Mouse (Mus musculus) midbrain, embryonic 10.5 days (tissue): ENCODE data around the gene Mrto4. TPM values are rescaled to one million over a fixed set of nuclear protein-coding genes. Genes with fewer than 3 reads are reported as not detected.

Source experiments
- DNase-seq: peaks from one replicate; pipeline ENCODE4 v3.0.0-alpha.2; 2017; ENCODE audit warnings: low spot score
- H3K27ac ChIP-seq: fragments of 300-500 bp; sonication (generic); replicated peaks from 2 replicates; pipeline ENCODE4 v1.5.1; 2016; ENCODE audit warnings: mild to moderate bottlenecking
- H3K27me3 ChIP-seq: fragments of 300-500 bp; sonication (generic); 2 replicates; pipeline ENCODE4 v1.6.1; 2016; ENCODE audit warnings: low read depth, mild to moderate bottlenecking; ENCODE audit not compliant: poor library complexity, severe bottlenecking
- H3K36me3 ChIP-seq: fragments of 300-500 bp; sonication (generic); 2 replicates; pipeline ENCODE4 v1.6.1; 2016; ENCODE audit warnings: mild to moderate bottlenecking, moderate library complexity
- H3K4me1 ChIP-seq: fragments of 300-500 bp; sonication (generic); 2 replicates; pipeline ENCODE4 v1.6.1; 2016
- H3K4me3 ChIP-seq: fragments of 300-500 bp; sonication (generic); 2 replicates; pipeline ENCODE4 v1.5.1; 2016; ENCODE audit warnings: mild to moderate bottlenecking, moderate library complexity
- H3K9me3 ChIP-seq: fragments of 300-500 bp; sonication (generic); replicated peaks from 2 replicates; pipeline ENCODE4 v1.6.1; 2016; ENCODE audit warnings: mild to moderate bottlenecking
- WGBS: fragments of 180-500 bp; shearing (Covaris S2); methylation state at CpG from one replicate; pipeline ENCODE4 v1.1.7; 2016; 5-methylcytosine and 5-hydroxymethylcytosine counted together
- polyA plus RNA-seq: library from polyadenylated mRNA; unstranded; fragments of >200 nt; fragmentation: Nextera tagmentation; extraction: Ambion mirVana; gene quantifications from 2 replicates; pipeline ENCODE4 v1.2.1, GENCODE M21; 2016

The Mrto4 gene
- polyA plus RNA-seq, 1 experiment from 2014 or later: 166 TPM

GRCm38 (mm10) chr4:139373130-139373529 is 20.8 kb upstream of the Mrto4 start:
- no peaks in the 10 kb centered on the region for H3K27me3 ChIP-seq
- WGBS: 89% methylated on average over 4 of the region's 4 CpGs
- H3K36me3 ChIP-seq: peaks cover 97% of the 10 kb centered on the region

GRCm38 (mm10) chr4:139368038-139368437 is 15.7 kb upstream of the Mrto4 start:
- Histone ChIP-seq H3K4me1 (no peaks in the 10 kb centered on the region), H3K27me3 (no peaks in the 10 kb centered on the region), H3K9me3 (no peaks in the 10 kb centered on the region), H3K4me3 (no peak overlapping the region), H3K36me3 (peaks cover 98% of the 10 kb centered on the region), H3K27ac (no peak overlapping the region)
- DNase-seq: no peak
- 91% methylated on average over 5 of the region's 5 CpGs for WGBS

More at GRCm38 (mm10) chr4:139373130-139373529, 20.8 kb upstream of the Mrto4 start:
- no peak overlapping the region for H3K4me3 ChIP-seq
- no peak for DNase-seq
- H3K9me3 ChIP-seq: no peaks in the 10 kb centered on the region
- H3K27ac ChIP-seq: no peak overlapping the region
- H3K4me1 ChIP-seq: no peaks in the 10 kb centered on the region

GRCm38 (mm10) chr4:139367336-139367735 is 15.0 kb upstream of the Mrto4 start:
- WGBS: 95% methylated on average over 3 of the region's 3 CpGs
- Histone ChIP-seq H3K36me3 (peaks cover 98% of the 10 kb centered on the region), H3K27me3 (no peaks in the 10 kb centered on the region)

GRCm38 (mm10) chr4:139360761-139361548 is 8.6 kb upstream of the Mrto4 start:
- DNase-seq: no peak
- Histone ChIP-seq H3K9me3 (no peaks in the 10 kb centered on the region), H3K36me3 (peaks cover 99% of the 10 kb centered on the region), H3K27ac (no peak overlapping the region), H3K4me1 (no peaks in the 10 kb centered on the region), H3K27me3 (no peaks in the 10 kb centered on the region), H3K4me3 (no peak overlapping the region)
- 91% methylated on average over 11 of the region's 11 CpGs for WGBS

More at GRCm38 (mm10) chr4:139367336-139367735, 15.0 kb upstream of the Mrto4 start:
- Histone ChIP-seq H3K9me3 (no peaks in the 10 kb centered on the region), H3K4me3 (no peak overlapping the region), H3K27ac (no peak overlapping the region), H3K4me1 (no peaks in the 10 kb centered on the region)
- DNase-seq: no peak

- Histone ChIP-seq H3K36me3 (peaks cover 81% of the 10 kb centered on the region), H3K27me3 (no peaks in the 10 kb centered on the region), H3K4me1 (peaks cover 12% of the 10 kb centered on the region), H3K9me3 (no peaks in the 10 kb centered on the region), H3K27ac (no peak overlapping the region), H3K4me3 (no peak overlapping the region)
- DNase-seq: no peak
- 91% methylated on average over 3 of the region's 3 CpGs for WGBS
Measured at GRCm38 (mm10) chr4:139357211-139357610, 4.8 kb upstream of the Mrto4 start.

- Histone ChIP-seq H3K27ac (peak overlapping the region; percentile 99), H3K4me3 (peak overlapping the region; percentile 78), H3K4me1 (peaks cover 33% of the 10 kb centered on the region), H3K36me3 (peaks cover 63% of the 10 kb centered on the region), H3K9me3 (no peaks in the 10 kb centered on the region), H3K27me3 (no peaks in the 10 kb centered on the region)
- no peak for DNase-seq
- under 1% methylated on average over 7 of the region's 7 CpGs for WGBS
Measured at GRCm38 (mm10) chr4:139352832-139353231, 456 bp upstream of the Mrto4 start.

GRCm38 (mm10) chr4:139345416-139346019 is 6.9 kb downstream of the Mrto4 start:
- WGBS: 71% methylated on average over 23 of the region's 23 CpGs

GRCm38 (mm10) chr4:139343718-139344117 is 8.7 kb downstream of the Mrto4 start:
- Histone ChIP-seq H3K27ac (no peak overlapping the region), H3K4me1 (peaks cover 8% of the 10 kb centered on the region; the same call in 1 of the 2 replicates), H3K36me3 (peaks cover 44% of the 10 kb centered on the region), H3K9me3 (no peaks in the 10 kb centered on the region), H3K4me3 (no peak overlapping the region), H3K27me3 (no peaks in the 10 kb centered on the region)
- DNase-seq: no peak
- 80% methylated on average over 5 of the region's 5 CpGs for whole genome bisulfite sequencing

More at GRCm38 (mm10) chr4:139345416-139346019, 6.9 kb downstream of the Mrto4 start:
- peak; percentile 24 for DNase-seq
- Histone ChIP-seq H3K27me3 (no peaks in the 10 kb centered on the region), H3K4me3 (no peak overlapping the region), H3K4me1 (peaks cover 13% of the 10 kb centered on the region), H3K27ac (no peak overlapping the region), H3K9me3 (no peaks in the 10 kb centered on the region), H3K36me3 (peaks cover 61% of the 10 kb centered on the region)

GRCm38 (mm10) chr4:139341556-139342233 is 10.7 kb downstream of the Mrto4 start:
- Histone ChIP-seq H3K9me3 (no peaks in the 10 kb centered on the region), H3K27me3 (peaks cover 16% of the 10 kb centered on the region), H3K27ac (no peak overlapping the region), H3K36me3 (peaks cover 24% of the 10 kb centered on the region), H3K4me3 (no peak overlapping the region), H3K4me1 (peaks cover 12% of the 10 kb centered on the region)
- 85% methylated on average over 7 of the region's 7 CpGs for WGBS
- no peak for DNase-seq

GRCm38 (mm10) chr4:139340835-139341234 is 11.5 kb downstream of the Mrto4 start:
- H3K4me1 ChIP-seq: peaks cover 10% of the 10 kb centered on the region
- no peak overlapping the region for H3K27ac ChIP-seq
- 84% methylated on average over 4 of the region's 4 CpGs for WGBS
- peaks cover 17% of the 10 kb centered on the region for H3K27me3 ChIP-seq
- no peaks in the 10 kb centered on the region for H3K9me3 ChIP-seq
- DNase-seq: no peak
- peaks cover 16% of the 10 kb centered on the region for H3K36me3 ChIP-seq
- H3K4me3 ChIP-seq: no peak overlapping the region

- Histone ChIP-seq H3K4me1 (peaks cover 5% of the 10 kb centered on the region; the same call in 1 of the 2 replicates), H3K4me3 (no peak overlapping the region), H3K27me3 (peaks cover 17% of the 10 kb centered on the region), H3K36me3 (no peaks in the 10 kb centered on the region), H3K27ac (no peak overlapping the region), H3K9me3 (no peaks in the 10 kb centered on the region)
- no peak for DNase-seq
- WGBS: 55% methylated on average over 33 of the region's 33 CpGs
Measured at GRCm38 (mm10) chr4:139338145-139338544, 14.2 kb downstream of the Mrto4 start.

- Histone ChIP-seq H3K4me1 (peaks cover 5% of the 10 kb centered on the region; the same call in 1 of the 2 replicates), H3K9me3 (no peaks in the 10 kb centered on the region), H3K4me3 (peak overlapping the region; percentile 34), H3K36me3 (no peaks in the 10 kb centered on the region), H3K27me3 (peaks cover 23% of the 10 kb centered on the region), H3K27ac (peak overlapping the region; percentile 33; the same call in 1 of the 2 replicates)
- 39% methylated on average over 24 of the region's 24 CpGs for WGBS
- DNase-seq: peak; percentile 77
Measured at GRCm38 (mm10) chr4:139336822-139337483, 15.4 kb downstream of the Mrto4 start.
